25 mouse cellular contexts compared by ENCODE assay signal in the genomic region with DNA sequence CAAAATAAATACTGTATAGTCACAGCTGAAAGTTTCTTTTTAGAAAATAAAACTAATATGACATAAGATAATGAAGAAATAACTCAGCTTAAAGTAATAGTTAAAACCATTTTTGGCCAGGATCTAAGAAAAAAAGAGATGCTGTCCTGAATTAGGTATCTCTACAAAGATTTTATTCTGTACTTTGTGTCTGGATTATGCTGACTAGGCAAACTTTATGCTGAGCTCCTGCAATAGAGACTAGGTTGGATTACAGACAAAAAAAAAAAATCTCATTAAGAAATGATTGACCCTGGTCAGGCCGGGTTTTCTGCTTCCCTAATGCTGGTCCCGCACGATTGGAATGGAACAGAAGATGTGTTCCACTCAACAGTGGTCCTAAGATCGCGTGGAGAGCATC.
"Had no signal": no experiment of that assay in that cellular context is flagged by ENCODE, and none has a peak within 500 bp of the region (broad histone marks: within the 10 kb centered on the region; RNA-seq: fewer than 3 reads in every experiment).

No protein-coding gene starts in this region.

- H3K4me2 ChIP-seq: embryonic facial prominence, embryonic 12.5 days; embryonic facial prominence, embryonic 13.5 days; embryonic facial prominence, embryonic 15.5 days; forebrain, embryonic 12.5 days; forebrain, embryonic 13.5 days; forebrain, embryonic 15.5 days had no signal

- H3K36me3 ChIP-seq: embryonic facial prominence, embryonic 10.5 days; embryonic facial prominence, embryonic 12.5 days; embryonic facial prominence, embryonic 13.5 days; embryonic facial prominence, embryonic 15.5 days; forebrain, embryonic 10.5 days; forebrain, embryonic 12.5 days; forebrain, embryonic 15.5 days had no signal

- H3K9ac ChIP-seq: embryonic facial prominence, embryonic 12.5 days; embryonic facial prominence, embryonic 13.5 days; embryonic facial prominence, embryonic 15.5 days; forebrain, embryonic 12.5 days; forebrain, embryonic 13.5 days; forebrain, embryonic 15.5 days; forebrain, postnatal 0 days had no signal

- DNase-seq: cerebellum, adult 9-10 months; cerebellum, adult 9-11 months; cerebellum, postnatal 10 days; cerebellum, postnatal 14 days; cerebellum, postnatal 25 days; cerebellum, postnatal 36 days; embryo, embryonic 11 days; forebrain, postnatal 0 days; gastrocnemius, adult 2 months; gastrocnemius, postnatal 10 days; gastrocnemius, postnatal 14 days; gastrocnemius, postnatal 25 days; gastrocnemius, postnatal 36 days; heart, adult 11 months; heart, adult 18-20 months; heart, adult 2 months had no signal

- H3K4me1 ChIP-seq: embryonic facial prominence, embryonic 10.5 days; embryonic facial prominence, embryonic 12.5 days; embryonic facial prominence, embryonic 13.5 days; embryonic facial prominence, embryonic 15.5 days; forebrain, embryonic 10.5 days; forebrain, embryonic 12.5 days; forebrain, embryonic 13.5 days; forebrain, embryonic 15.5 days had no signal

- H3K4me3 ChIP-seq: embryonic facial prominence, embryonic 10.5 days; embryonic facial prominence, embryonic 12.5 days; embryonic facial prominence, embryonic 13.5 days; embryonic facial prominence, embryonic 15.5 days; erythroblast, embryonic 14.5 days; forebrain, embryonic 10.5 days; forebrain, embryonic 12.5 days; forebrain, embryonic 13.5 days; forebrain, embryonic 15.5 days; gastrocnemius, adult 2 months; heart, adult 2 months had no signal

- H3K27me3 ChIP-seq: embryonic facial prominence, embryonic 12.5 days; embryonic facial prominence, embryonic 13.5 days; embryonic facial prominence, embryonic 15.5 days; forebrain, embryonic 12.5 days; forebrain, embryonic 13.5 days; forebrain, embryonic 15.5 days had no signal

- H3K9me3 ChIP-seq: embryonic facial prominence, embryonic 10.5 days; embryonic facial prominence, embryonic 12.5 days; embryonic facial prominence, embryonic 13.5 days; embryonic facial prominence, embryonic 15.5 days; forebrain, embryonic 10.5 days; forebrain, embryonic 12.5 days; forebrain, embryonic 13.5 days; forebrain, embryonic 15.5 days had no signal

- H3K27ac ChIP-seq: embryonic facial prominence, embryonic 10.5 days; embryonic facial prominence, embryonic 12.5 days; embryonic facial prominence, embryonic 13.5 days; embryonic facial prominence, embryonic 15.5 days; forebrain, embryonic 10.5 days; forebrain, embryonic 12.5 days; forebrain, embryonic 13.5 days; forebrain, embryonic 15.5 days; gastrocnemius, adult 2 months; heart, adult 2 months had no signal
